Mouse (Mus musculus) Patski (cell line): ENCODE results near the gene Cul9. TPM values are rescaled to one million over a fixed set of nuclear protein-coding genes. Genes with fewer than 3 reads are reported as not detected.

Source experiments
- ATAC-seq: fragments of 100-300 bp; one replicate; pipeline ENCODE4 v1.8.0; 2021
- CTCF ChIA-PET: fragments of 350-600 bp; sonication (Branson Sonifier 250); formaldehyde crosslinking; loops from one replicate; lab custom pipeline; 2022; ENCODE audit warnings: inconsistent platforms; lab: Charles Lee
- POLR2A ChIA-PET: fragments of 350-600 bp; sonication (Branson Sonifier 250); formaldehyde crosslinking; loops from one replicate; lab custom pipeline; 2022; ENCODE audit warnings: antibody characterized with exemption, inconsistent platforms; lab: Charles Lee
- DNase-seq: peaks from one replicate; pipeline ENCODE4 v3.0.0-alpha.2; 2011; ENCODE audit warnings: low read depth, low spot score
- H3K27me3 ChIP-seq: fragments of 371-371 bp; one replicate; pipeline ENCODE4 v1.5.1; 2021
- CTCF ChIP-seq: fragments of 100-300 bp; IDR thresholded peaks from one replicate; pipeline ENCODE4 v1.5.1; 2021
- in situ Hi-C: fragments of 300-500 bp; cut with MboI; formaldehyde crosslinking; loops from 3 replicates; pipeline ENCODE4 v1.11.1; 2018; ENCODE audit warnings: low pct_unique_long_range_greater_than_20kb, mixed read lengths
- polyA plus RNA-seq: library from polyadenylated mRNA; unstranded; gene quantifications from one replicate; pipeline ENCODE4 v1.2.3, GENCODE M21; 2021

The Cul9 gene
- polyA plus RNA-seq = 34.3 TPM

GRCm38 (mm10) chr17:46545813-46546564 is at the start of gene Cul9:
TSS of gene Cul9 (minus strand) at chr17:46546388.
- DNase-seq (no peak), ATAC-seq (no peak)
- no peak for TF ChIP-seq CTCF
- no peaks in the 10 kb centered on the region for H3K27me3 ChIP-seq
- CTCF ChIA-PET = interaction anchor here (1.8 kb wide), 1 partner anchor 21 kb away, joined by 4 read pairs; no protein-coding TSS in a partner anchor
- POLR2A ChIA-PET = interaction anchor here (0.6 to 1.9 kb wide), 3 partner anchors 9 to 28 kb away, joined by 3 to 7 read pairs (median 5); partner anchors contain the start of gene Srf
- in situ Hi-C loops = no loop called here

GRCm38 (mm10) chr17:46595336-46595735 is 49.1 kb upstream of the Cul9 start:
- no peak for TF ChIP-seq CTCF
- POLR2A ChIA-PET = interaction anchor here (0.7 kb wide), 1 partner anchor 33 kb away, joined by 5 read pairs; no protein-coding TSS in a partner anchor
- ATAC-seq = no peak
- DNase-seq = no peak
- in situ Hi-C loops = loop anchor here (5.0 kb wide), 1 partner anchor 47 kb away; no protein-coding TSS in a partner anchor
- H3K27me3 ChIP-seq = no peaks in the 10 kb centered on the region
- CTCF ChIA-PET = interaction anchor here (1.8 kb wide), 1 partner anchor 15 kb away, joined by 4 read pairs; no protein-coding TSS in a partner anchor

- ATAC-seq (no peak), DNase-seq (no peak)
- H3K27me3 ChIP-seq = no peaks in the 10 kb centered on the region
- CTCF ChIA-PET = no interaction called here
- in situ Hi-C loops = loop anchor here (5.0 kb wide), 1 partner anchor 48 kb away; no protein-coding TSS in a partner anchor
- POLR2A ChIA-PET = no interaction called here
- no peak for TF ChIP-seq CTCF
Measured at GRCm38 (mm10) chr17:46594606-46595005, 48.4 kb upstream of the Cul9 start.

GRCm38 (mm10) chr17:46593124-46593523 is 46.9 kb upstream of the Cul9 start:
- H3K27me3 ChIP-seq = no peaks in the 10 kb centered on the region
- CTCF ChIA-PET = interaction anchor here (1.1 kb wide), 1 partner anchor 13 kb away, joined by 3 read pairs; no protein-coding TSS in a partner anchor
- no peak for TF ChIP-seq CTCF
- ATAC-seq = no peak
- no peak for DNase-seq
- POLR2A ChIA-PET = interaction anchor here (1.5 kb wide), 1 partner anchor 37 kb away, joined by 3 read pairs; no protein-coding TSS in a partner anchor
- in situ Hi-C loops = no loop called here

- TF ChIP-seq CTCF = no peak
- no peaks in the 10 kb centered on the region for H3K27me3 ChIP-seq
- ChIA-PET POLR2A (no interaction called here), CTCF (no interaction called here)
- in situ Hi-C loops = no loop called here
- DNase-seq (no peak), ATAC-seq (no peak)
Measured at GRCm38 (mm10) chr17:46591406-46591805, 45.2 kb upstream of the Cul9 start.

- TF ChIP-seq CTCF = no peak
- POLR2A ChIA-PET = no interaction called here
- in situ Hi-C loops = no loop called here
- no peak for ATAC-seq
- no peaks in the 10 kb centered on the region for H3K27me3 ChIP-seq
- CTCF ChIA-PET = no interaction called here
- DNase-seq = no peak
Measured at GRCm38 (mm10) chr17:46590439-46590838, 44.3 kb upstream of the Cul9 start.

- POLR2A ChIA-PET = no interaction called here
- no peak for ATAC-seq
- TF ChIP-seq CTCF = no peak
- CTCF ChIA-PET = no interaction called here
- no peaks in the 10 kb centered on the region for H3K27me3 ChIP-seq
- no peak for DNase-seq
- in situ Hi-C loops = no loop called here
Measured at GRCm38 (mm10) chr17:46589635-46590314, 43.6 kb upstream of the Cul9 start.

GRCm38 (mm10) chr17:46588913-46589312 is 42.7 kb upstream of the Cul9 start:
- DNase-seq = no peak
- in situ Hi-C loops = no loop called here
- TF ChIP-seq CTCF = no peak
- ATAC-seq = no peak
- POLR2A ChIA-PET = no interaction called here
- CTCF ChIA-PET = no interaction called here
- H3K27me3 ChIP-seq = no peaks in the 10 kb centered on the region

- CTCF ChIA-PET = interaction anchor here (1.5 kb wide), 1 partner anchor 12 kb away, joined by 5 read pairs; no protein-coding TSS in a partner anchor
- TF ChIP-seq CTCF = no peak
Measured at GRCm38 (mm10) chr17:46588173-46588572, 42.0 kb upstream of the Cul9 start.

GRCm38 (mm10) chr17:46586327-46586726 is 40.1 kb upstream of the Cul9 start:
- POLR2A ChIA-PET = no interaction called here
- ATAC-seq = no peak
- no peaks in the 10 kb centered on the region for H3K27me3 ChIP-seq
- DNase-seq = no peak
- no peak for TF ChIP-seq CTCF
- CTCF ChIA-PET = interaction anchor here (1.4 kb wide), 1 partner anchor 34 kb away, joined by 4 read pairs; no protein-coding TSS in a partner anchor
- in situ Hi-C loops = no loop called here

More at GRCm38 (mm10) chr17:46588173-46588572, 42.0 kb upstream of the Cul9 start:
- no peaks in the 10 kb centered on the region for H3K27me3 ChIP-seq
- ATAC-seq = no peak
- POLR2A ChIA-PET = no interaction called here
- no peak for DNase-seq
- in situ Hi-C loops = no loop called here
